Mouse (Mus musculus) induced T-regulatory cell, adult 2 months (primary cell): ENCODE data around the gene Wdr1.
"Not testable (repeated sequence)": the region's sequence is repeated elsewhere in the genome, so short reads cannot be mapped to it uniquely, and the experiment has no call there.

Experiments used
- DNase-seq: peaks from one replicate; pipeline ENCODE4 v3.0.0-alpha.2; 2012; ENCODE audit warnings: low read depth

Wdr1 gene

DNA sequence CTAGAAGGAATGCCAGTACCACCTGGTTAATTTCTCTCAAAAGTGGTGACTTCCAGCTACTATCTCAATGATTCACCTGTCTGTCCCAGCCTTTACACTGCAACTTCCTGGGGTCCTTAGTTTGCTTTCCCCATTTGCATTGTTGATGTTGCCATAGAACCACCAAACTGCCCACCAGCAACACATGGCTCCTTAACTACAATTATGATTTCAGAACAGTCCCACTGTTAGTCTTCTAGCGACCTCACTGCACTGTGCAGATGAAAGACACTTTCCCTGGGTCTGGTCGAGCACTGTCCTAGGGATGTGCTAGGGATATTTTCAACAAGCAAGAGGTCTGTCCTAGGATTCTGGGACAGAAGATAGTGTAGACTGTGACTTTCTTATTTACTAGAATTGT lies at the start of gene Wdr1:
Gene Wdr1, minus strand, starts transcription at position 101 of the 400 bp plus-strand sequence.
- DNase-seq, result no peak

DNA sequence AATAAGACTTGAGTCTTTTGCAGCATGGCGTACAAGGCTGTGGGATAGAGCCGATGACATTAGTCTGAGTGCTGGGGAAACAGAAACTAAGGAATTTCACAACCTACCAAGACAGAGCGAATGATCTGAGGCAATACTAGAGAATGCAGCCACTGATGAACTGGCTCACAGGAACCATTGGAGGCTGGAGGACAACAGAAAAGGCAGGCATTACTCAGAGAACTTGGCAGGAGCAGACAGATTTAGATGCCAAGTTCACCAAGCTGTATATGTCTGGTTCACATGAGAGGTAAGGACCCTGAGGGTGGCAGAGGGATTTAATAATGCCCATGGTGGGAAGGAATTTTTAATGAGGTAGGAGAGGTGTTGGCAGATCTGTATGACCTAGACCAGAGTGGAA lies 48.1 kb upstream of the Wdr1 start:
- no peak for DNase-seq

DNA sequence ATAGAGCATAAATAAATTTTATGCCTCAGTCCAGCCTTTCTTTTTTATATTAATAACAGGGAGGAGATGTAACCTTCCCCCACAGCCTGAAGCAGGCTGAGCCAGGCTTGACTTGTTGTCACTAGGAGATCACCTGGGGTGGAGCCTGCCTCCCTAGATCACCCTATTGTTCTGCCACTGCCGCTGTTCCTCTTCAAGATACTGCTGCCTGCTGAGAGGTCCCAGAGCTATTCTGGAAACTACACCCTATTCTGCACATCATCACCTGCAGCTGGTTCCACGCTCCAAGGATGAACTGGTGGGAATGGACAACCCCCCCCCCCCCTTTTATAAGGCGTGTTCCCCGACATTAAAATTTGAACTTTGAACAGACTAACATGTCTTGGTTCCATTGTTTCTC lies 45.2 kb upstream of the Wdr1 start:
- not testable (repeated sequence) for DNase-seq

DNA sequence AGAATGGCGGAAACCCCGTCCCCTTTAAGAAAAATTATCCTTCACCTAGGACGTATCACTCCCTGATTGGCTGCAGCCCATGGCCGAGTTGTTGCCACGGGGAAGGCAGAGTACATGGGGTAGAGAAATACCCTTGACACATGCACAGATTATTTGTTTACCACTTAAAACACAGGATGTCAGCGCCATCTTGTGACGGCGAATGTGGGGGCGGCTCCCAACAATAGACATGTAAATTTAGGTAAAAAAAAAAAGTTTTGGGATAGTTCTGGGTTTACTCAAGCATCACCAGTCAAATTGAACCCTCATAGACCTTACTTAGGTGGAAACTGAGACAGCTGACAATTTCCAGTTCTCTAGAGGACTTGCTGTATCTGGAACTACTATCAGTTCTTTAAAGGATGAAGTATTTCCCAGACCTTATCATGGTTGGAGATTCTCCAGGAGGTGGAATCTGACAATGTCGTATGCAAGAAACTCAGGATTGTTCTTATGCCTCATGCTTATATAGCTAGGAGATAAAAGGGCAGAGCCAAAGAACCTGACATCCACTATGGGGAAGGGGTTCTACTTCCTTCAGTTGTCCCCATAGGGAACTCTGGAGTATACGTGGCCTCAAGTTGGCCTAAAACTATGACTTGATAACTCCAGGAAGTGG lies 35.8 kb upstream of the Wdr1 start:
- DNase-seq, result peak; percentile 44

DNA sequence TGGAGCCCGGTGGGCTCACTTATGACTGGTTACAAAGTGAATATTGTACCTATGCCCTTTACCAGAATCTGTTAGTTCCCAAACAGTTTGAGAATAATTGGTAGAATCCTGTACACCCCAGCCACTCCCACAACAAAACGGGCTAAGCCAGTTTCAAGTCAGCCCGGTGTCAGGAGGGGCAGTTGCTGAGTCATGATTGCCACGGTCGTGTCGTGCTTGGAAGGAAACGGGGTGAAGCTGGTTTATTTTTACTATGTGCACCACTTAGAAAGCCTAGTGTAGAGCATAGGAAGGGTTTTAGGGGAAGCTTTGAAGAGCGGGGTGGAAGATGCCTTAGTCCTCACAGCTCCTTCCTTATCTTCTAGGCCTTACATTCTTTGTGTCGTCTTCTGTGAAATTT lies 25.9 kb upstream of the Wdr1 start:
- no peak for DNase-seq

DNA sequence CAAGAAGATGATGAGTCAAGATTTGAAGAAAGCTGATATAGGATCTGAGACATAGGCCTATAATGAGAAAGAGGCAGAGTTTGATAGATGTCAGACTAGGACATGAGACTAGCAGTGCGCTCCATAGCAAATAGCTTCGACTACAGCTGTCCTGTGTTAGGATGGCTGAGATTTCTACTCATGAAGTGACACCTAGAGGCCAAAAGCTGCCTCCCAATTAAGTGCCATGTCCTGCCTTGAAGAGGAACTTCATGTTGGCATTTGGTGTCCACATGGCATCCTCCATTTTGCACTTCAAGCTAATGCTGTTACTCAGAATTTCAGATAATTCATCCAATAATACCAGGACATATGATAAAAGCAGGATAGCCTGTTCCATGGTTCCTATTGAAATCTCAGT lies 22.4 kb upstream of the Wdr1 start:
- no peak for DNase-seq

DNA sequence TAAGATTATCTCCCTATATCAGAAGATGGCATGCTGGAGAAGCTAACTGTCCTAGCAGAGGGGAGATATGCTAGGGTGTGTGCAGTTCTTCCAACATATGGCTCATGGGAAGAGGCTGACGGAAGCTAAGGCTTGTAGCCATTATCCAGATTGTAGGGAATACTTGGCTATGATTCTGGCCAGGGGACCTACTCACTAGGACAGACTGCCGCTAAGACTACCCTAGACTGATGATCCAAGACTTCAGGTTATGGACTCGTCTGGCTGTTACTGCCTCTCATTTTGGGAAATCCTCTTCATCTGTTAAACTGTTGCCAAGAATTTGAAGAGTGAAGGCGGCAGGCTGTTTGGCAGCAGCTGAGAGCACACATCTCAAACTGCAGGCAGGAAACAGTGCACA lies 20.0 kb upstream of the Wdr1 start:
- no peak for DNase-seq

DNA sequence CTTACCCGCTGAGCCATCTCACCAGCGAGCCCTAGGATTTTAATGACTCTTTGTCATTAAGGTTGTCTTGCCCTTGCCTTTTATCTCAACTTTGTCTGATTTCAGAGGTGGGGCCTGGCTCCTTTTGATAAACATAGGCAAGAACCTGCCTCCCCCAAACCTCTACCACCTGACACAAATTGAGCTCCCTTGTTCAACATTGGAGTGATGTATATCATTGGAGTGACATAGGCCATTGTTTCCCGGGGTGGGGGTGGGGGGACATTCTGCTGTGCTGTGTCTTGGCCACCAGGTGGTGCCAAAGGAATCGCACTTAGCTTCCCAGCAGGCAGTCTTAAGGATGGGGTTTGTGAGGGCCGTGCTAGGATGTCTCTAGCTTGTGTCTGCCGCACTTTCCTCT lies 17.7 kb upstream of the Wdr1 start:
- DNase-seq, result peak; percentile 71

DNA sequence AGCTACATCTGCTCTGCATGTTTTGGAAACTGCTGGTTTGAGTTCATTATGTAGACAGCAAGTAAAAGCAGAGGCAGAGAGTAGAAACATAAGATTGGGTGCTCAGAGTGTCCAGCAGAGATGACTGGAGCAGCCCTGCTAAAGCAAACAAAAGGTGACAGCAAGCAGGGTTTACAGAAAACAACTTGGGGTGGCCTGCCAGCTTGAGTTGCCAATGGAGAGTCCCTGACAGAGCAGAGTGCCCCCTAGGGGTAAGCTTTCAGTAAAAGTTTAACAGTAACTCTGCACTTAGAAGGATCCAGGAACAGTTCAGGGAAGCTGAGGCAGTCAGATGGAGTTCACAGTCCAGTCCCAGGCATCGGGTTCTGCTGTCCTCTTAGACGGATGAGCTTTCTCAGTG lies 7.9 kb upstream of the Wdr1 start:
- DNase-seq, result peak; percentile 48

DNA sequence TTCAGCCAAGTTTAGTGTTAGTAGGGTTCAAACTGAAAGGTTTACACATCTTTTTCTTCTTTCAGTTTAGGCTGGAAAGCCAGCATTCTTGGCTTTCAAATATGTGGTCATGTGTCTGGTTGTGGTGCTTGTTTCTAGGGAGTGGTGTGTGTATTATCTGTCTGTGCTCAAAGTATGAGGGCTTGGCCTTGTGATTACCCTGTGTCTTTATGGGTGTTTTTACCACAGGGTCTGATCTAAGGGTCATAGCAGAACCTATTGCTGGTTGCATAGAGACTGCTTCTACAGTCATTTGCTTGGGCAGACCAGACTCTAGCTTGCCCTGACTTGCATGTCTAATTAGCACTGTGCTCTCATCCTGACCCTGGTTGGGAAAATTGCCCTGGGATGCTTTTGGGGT lies 5.6 kb upstream of the Wdr1 start:
- no peak for DNase-seq

DNA sequence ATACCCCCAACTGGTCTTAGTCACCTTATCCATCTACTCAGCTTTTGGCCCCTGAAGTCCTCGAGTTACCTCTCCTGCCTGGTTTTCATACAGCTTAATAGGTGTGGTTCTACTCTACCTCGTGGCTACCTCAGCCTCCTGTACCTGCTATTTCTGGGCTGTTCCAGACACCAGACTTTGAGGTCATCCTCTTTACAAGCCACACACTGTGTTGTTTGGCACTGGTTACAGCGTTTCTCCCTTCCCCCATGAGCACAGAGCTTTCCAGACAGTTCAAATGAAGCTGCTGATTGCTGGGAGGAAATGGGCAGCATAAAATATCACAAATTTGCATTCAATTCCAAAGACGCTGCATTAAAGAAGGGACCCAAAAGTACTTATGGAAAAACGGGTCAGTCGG lies 1.8 kb upstream of the Wdr1 start:
- no peak for DNase-seq

DNA sequence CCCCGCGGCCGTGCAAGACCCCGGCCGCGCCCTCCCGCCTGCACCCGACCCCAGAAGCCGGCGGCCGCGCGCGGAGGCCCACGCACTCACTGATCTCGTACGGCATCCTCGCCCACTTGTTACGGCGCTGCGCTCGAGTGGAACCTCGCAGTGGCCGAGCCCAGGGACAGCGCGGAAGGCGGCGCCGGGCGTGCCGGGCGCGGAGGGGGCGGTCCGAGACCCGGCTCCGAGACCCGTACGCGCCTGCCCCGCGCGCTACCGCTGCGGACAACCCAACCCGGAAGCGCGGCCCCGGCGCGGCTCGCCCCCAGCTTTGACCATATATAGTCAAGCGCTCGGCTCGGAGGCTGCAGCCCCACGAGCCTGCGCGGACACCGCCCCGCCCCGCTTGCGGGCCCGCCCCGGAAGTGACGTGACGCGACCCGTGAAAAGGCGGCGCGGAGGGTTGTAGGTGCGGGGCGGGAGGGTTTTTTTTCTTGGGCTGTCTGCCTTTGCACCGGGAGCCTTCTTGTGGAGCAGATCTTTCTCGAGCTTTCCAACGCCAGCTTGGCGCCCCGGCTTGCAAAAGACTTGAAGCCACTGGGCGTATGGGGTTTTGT lies 1.5 kb downstream of the Wdr1 start:
- peak; percentile 98 for DNase-seq

DNA sequence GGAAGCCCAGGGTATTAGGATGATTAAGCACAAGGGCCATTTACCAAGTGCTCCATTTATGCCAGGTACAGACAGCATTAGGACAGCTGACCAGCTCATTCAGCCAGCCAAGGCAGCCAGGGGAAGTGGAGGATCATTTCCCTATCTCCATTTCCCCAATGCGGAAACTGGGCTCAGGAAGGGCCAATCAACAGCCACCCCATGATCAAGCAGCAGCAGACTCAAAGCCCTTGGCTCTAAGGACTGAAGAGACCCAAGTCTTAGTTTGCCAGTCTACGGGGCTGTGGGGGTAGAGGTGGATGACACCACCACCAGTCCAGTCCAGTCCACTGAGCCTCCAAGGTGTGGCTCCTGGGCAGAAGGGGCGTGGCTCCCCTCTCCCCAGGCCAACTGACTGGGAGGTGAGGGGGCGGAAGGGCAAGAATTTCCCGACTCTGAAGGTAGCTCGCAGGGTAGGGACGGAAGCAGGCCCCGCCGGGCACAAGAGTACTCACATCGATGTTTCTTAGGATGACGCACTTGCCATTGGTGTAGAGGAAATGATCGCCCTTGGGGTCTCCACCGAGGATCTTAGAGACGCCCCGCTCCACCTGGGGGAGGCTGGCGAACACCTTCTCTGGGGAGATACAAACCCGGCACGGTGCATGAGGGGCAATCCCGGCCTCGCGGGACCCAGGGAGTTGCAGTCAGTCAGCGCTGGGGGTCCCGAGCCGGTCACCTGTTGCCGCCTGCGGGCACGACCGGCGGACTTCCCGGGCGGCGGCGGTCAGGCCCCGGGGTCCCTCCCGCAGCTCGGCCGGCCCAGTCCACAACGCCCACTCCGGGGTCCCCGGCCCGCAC lies 2.2 kb downstream of the Wdr1 start:
- DNase-seq, result peak; percentile 81

DNA sequence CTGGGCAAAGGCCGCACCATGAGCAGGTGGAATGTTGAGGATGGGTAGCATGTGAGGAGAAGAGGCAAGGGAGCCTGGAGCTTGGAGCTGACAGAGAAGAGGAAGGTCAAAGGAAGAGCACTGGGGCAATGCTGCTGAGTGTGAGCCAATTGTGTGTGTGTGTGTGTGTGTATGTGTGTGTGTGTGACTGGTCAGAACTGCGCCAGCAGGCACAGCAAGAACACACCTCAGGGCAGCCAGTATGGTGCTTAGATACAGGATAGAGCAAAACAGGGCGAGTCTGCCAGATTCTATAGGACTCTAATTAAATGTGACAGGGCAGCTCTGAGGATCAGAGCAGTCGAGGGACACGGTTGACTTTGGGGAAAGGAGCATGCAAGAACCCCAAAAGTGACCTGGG lies 4.2 kb downstream of the Wdr1 start:
- DNase-seq, result no peak

DNA sequence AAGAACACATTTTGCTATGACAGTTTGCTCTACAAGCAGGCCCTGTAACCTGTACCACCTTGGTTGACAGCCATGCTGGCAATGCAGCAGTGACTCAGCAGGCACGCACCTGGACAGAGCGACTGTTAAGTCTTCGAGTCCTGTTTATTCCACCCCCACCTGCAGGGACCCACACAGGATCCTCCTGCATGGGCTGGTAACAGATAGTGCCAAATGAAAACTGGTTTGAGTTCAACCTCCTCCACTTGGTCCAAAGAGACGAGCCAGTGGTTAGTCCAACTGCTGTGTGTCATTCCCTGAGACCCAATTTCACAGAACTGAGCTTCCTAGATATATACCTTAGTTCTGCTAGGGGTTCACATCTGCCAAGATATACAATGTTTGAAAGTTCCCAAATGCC lies 5.2 kb downstream of the Wdr1 start:
- DNase-seq, result no peak

DNA sequence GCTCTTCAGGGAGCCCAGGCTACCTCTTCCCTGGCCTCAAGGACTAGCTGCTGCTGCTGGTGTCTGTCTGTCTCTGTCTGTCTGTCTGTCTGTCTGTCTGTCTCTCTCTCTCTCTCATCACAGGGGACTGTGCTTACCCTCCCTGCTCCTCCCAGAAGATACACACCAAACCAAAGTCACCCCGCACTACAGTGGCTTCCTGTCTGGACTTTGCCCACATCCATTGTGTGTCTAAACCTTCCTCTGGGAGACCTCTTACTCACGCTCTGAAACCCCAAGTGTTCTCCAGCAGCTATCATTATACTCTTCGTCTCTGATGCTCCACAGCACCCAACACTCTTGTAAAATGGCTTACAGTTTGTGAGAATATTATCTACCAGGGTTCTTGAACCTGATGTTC lies 6.6 kb downstream of the Wdr1 start:
- DNase-seq, result no peak

DNA sequence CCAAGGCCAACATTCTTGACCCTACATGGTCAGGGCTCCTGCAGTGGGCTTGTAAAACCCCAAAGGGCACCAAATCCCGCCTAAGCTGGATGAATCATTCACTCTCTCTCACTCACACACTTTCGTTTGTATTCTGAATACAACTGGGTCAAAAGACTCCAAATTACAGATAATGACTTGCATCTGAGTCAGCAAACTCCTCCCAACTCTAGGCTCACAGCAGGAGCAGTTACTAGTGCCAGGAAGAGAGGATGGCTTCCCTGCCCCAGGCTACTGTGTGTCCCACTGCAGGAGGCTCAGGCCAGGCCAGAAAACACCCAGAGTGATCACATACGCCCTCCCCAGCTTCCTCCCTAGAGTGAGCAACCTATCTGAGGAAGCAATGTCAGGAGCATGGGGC lies 9.1 kb downstream of the Wdr1 start:
- no peak for DNase-seq

DNA sequence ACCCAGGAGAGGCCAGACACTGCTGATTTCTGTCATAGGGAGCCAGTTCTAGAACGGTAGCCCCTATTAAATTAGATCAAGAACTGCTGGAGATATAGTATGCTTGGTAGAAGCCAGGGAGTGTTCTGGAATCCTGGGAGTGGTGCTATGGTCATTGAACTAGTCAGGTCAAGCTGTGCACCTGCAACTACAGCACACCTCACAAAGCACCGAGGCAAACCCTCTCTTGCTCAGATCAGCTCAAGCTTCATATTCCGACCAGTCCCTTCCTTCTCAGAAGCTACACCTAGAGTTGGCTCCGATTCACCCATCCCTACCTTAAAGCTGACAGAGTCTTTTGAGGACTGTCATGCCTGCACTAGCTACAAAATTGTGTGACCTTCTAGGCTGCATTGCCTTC lies 9.5 kb downstream of the Wdr1 start:
- DNase-seq, result no peak

DNA sequence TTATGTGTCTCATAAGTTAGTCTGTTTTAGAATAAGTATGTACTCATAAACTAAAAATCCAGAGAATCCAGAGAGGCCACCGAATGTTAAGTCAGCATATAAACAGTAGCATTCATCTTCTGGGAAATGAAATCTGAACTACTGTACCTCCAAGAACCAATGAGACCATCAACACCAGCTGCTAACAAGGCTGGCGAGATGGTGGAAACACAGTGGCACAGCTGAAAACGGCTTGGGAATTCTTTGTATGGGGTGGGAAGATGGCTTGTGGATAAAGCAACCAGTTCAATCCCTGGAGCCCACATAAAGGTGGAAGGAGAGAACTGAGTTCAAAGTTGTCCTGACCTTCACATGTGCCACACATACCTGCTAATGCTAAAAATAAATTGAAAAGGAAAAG lies 10.4 kb downstream of the Wdr1 start:
- no peak for DNase-seq

DNA sequence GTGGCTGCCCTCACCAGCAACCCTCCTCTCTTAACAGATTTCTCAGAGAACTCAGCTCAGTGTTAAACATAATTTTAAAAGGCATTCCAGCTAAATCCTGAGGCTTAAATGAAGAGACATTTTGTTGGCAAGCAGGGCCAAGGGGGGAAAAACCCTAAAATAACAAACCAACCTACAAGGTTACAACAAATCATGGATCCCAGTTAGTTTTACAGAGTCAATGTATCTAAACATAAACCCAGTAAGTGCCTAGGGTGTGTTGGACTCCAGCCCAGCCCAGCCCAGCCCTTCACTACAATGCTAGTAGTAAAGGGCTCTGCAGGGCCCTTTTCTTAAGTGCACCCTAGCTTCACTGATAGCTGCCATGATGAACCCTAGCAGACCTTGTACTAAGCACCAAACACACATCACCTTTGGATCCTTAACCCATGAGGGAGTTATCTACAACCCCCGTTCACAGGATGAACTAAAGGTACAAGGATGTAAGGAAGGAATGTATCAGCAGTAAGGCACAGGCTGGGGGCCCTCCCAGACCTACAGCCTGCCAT lies 12.7 kb downstream of the Wdr1 start:
- DNase-seq, result no peak

DNA sequence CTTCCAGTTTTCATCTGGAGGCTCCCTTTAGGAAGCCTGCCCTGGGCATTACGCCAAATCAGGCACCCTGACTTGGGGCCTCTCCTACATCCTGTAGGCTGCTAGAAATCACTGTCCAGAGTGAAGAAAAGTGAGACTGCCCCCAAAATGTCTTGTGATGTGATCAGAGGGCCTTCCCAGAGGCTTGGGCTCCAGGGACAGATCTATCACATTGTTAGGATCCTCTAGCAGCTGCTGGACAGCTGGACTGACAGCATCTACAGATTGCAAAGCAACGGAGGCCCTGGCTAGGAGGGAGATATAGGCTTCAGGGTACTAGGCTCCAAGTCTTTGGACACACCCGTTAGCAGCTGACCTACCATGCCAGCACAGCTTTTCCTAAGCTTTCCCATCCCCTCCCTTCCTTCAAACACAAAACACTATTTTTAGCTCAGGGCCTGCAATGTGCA lies 13.5 kb downstream of the Wdr1 start:
- DNase-seq, result no peak

DNA sequence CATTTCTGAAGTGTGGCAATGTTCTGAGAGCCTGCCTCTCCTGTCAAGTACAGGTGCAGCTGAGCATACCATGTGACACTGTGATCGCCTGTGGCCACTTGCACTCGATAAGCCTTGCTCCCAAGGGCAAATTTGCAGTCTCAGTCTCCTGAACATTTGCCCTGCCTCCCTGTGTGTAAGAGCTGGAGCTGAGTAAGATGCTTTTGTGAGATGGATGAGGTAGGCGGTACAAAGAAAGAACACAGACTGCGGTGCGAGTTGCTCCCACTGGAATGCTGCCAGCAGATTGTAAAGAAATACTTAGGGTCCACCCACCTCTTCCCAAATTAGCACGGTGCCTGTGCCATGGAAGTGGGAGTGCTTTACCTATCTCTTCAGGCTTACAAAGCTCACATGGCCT lies 15.6 kb downstream of the Wdr1 start:
- DNase-seq, result no peak
